Mouse (Mus musculus): ENCODE data around the gene Olfr97. TPM values are rescaled to one million over a fixed set of nuclear protein-coding genes. Genes with fewer than 3 reads are reported as not detected.
A peak's percentile ranks its signal among the peaks of the same experiment; 100 is the strongest.

Olfr97 gene
- total and polyA plus RNA-seq, 2 experiments from 2014 or later, result not detected

- ATAC-seq (peak; percentile 90), DNase-seq (peak; percentile 32)
- Histone ChIP-seq H3K4me1 (ENCODE audit: insufficient read depth) (no peaks in the 10 kb centered on the region), H3K4me3 (ENCODE audit: low read depth, low read length) (peak overlapping the region; percentile 51), H3K27me3 (ENCODE audit: insufficient read depth, low read length) (peaks cover 18% of the 10 kb centered on the region), H3K9ac (peak overlapping the region; percentile 51), H3K27ac (ENCODE audit: low read depth, low read length) (0 out of 2 replicates have a peak overlapping the region, but pooled peaks have one; percentile 29), H3K36me3 (ENCODE audit: insufficient read depth) (no peaks in the 10 kb centered on the region), H3K9me3 (ENCODE audit: low read length) (no peaks in the 10 kb centered on the region), H3K4me2 (ENCODE audit: low read depth) (peak overlapping the region; percentile 94)
- no peak; the same call in none of the 2 replicates for TF ChIP-seq CTCF (IDR thresholded peaks at IDR 0.05; ENCODE audit: low read depth)
- 1% methylated on average over 77 of the region's 77 CpGs for WGBS
Measured at GRCm38 (mm10) chr17:37196845-37197724, 40.0 kb downstream of the Olfr97 start.

GRCm38 (mm10) chr17:37194782-37195181, 42.3 kb downstream of the Olfr97 start:
- WGBS, result 94% methylated on average over 5 of the region's 5 CpGs
- no peak for ATAC-seq

GRCm38 (mm10) chr17:37193656-37194055, 43.5 kb downstream of the Olfr97 start, which contains the start of gene Ubd:
Gene Ubd (plus strand): TSS chr17:37193892.
- peaks cover 16% of the 10 kb centered on the region for H3K27me3 ChIP-seq (ENCODE audit: insufficient read depth, low read length)
- H3K36me3 ChIP-seq (ENCODE audit: insufficient read depth), result no peaks in the 10 kb centered on the region
- H3K9me3 ChIP-seq (ENCODE audit: low read length), result no peaks in the 10 kb centered on the region
- no peak within 1 kb of the TSS for H3K4me3 ChIP-seq (ENCODE audit: low read depth, low read length)
- no peak within 1 kb of the TSS for H3K27ac ChIP-seq (ENCODE audit: low read depth, low read length)
- TF ChIP-seq CTCF (IDR thresholded peaks at IDR 0.05; ENCODE audit: low read depth), result no peak
- H3K4me1 ChIP-seq (ENCODE audit: insufficient read depth), result no peaks in the 10 kb centered on the region
- ATAC-seq, result no peak
- WGBS, result 80% methylated on average over 2 of the region's 2 CpGs
- no peak within 1 kb of the TSS for H3K9ac ChIP-seq
- H3K4me2 ChIP-seq (ENCODE audit: low read depth), result no peak within 1 kb of the TSS
- no peak for DNase-seq

More at GRCm38 (mm10) chr17:37194782-37195181, 42.3 kb downstream of the Olfr97 start:
- Histone ChIP-seq H3K27me3 (ENCODE audit: insufficient read depth, low read length) (peaks cover 18% of the 10 kb centered on the region), H3K4me3 (ENCODE audit: low read depth, low read length) (no peak overlapping the region), H3K9me3 (ENCODE audit: low read length) (no peaks in the 10 kb centered on the region), H3K4me2 (ENCODE audit: low read depth) (no peak overlapping the region), H3K4me1 (ENCODE audit: insufficient read depth) (no peaks in the 10 kb centered on the region), H3K36me3 (ENCODE audit: insufficient read depth) (no peaks in the 10 kb centered on the region), H3K9ac (no peak overlapping the region), H3K27ac (ENCODE audit: low read depth, low read length) (no peak overlapping the region)
- no peak for TF ChIP-seq CTCF (IDR thresholded peaks at IDR 0.05; ENCODE audit: low read depth)
- DNase-seq, result no peak

DNA sequence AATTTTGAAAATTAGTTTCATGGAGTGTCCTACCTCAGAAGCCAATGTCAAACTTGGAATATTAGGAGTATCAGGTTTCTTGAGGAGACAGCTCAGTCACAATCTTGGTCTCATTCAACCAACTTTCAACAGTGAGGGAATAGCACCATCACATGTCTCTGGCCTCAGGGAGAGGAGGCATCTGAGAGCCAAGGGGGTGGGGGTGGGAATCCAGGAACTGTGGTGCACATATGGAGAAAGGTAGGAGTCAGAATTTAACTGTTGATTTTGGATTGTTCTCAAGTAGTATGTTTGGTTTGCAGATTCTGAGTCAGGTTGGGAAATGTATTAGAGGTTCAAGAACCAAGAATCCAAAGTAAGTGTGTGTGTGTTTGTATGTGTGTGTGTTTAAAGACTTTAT, 44.1 kb downstream of the Olfr97 start:
- peaks cover 9% of the 10 kb centered on the region for H3K27me3 ChIP-seq (ENCODE audit: insufficient read depth, low read length)
- no peak for ATAC-seq
- no peak overlapping the region for H3K4me2 ChIP-seq (ENCODE audit: low read depth)

GRCm38 (mm10) chr17:37190711-37191110, 46.4 kb downstream of the Olfr97 start:
- Histone ChIP-seq H3K9ac (no peak overlapping the region), H3K36me3 (ENCODE audit: insufficient read depth) (no peaks in the 10 kb centered on the region), H3K9me3 (ENCODE audit: low read length) (no peaks in the 10 kb centered on the region), H3K27me3 (ENCODE audit: insufficient read depth, low read length) (no peaks in the 10 kb centered on the region), H3K4me2 (ENCODE audit: low read depth) (no peak overlapping the region), H3K4me3 (ENCODE audit: low read depth, low read length) (no peak overlapping the region), H3K4me1 (ENCODE audit: insufficient read depth) (no peaks in the 10 kb centered on the region), H3K27ac (ENCODE audit: low read depth, low read length) (no peak overlapping the region)
- ATAC-seq (no peak), DNase-seq (peak; percentile 34)
- TF ChIP-seq CTCF (IDR thresholded peaks at IDR 0.05; ENCODE audit: low read depth), result no peak
- 25% methylated on average over 2 of the region's 2 CpGs for WGBS

More for the DNA sequence above, 44.1 kb downstream of the Olfr97 start:
- no peaks in the 10 kb centered on the region for H3K4me1 ChIP-seq (ENCODE audit: insufficient read depth)
- H3K27ac ChIP-seq (ENCODE audit: low read depth, low read length), result no peak overlapping the region
- DNase-seq, result no peak
- no peaks in the 10 kb centered on the region for H3K36me3 ChIP-seq (ENCODE audit: insufficient read depth)
- H3K9ac ChIP-seq, result no peak overlapping the region
- no peak for TF ChIP-seq CTCF (IDR thresholded peaks at IDR 0.05; ENCODE audit: low read depth)
- no peaks in the 10 kb centered on the region for H3K9me3 ChIP-seq (ENCODE audit: low read length)
- no peak overlapping the region for H3K4me3 ChIP-seq (ENCODE audit: low read depth, low read length)

- WGBS, result 51% methylated on average over 6 of the region's 6 CpGs
- no peak overlapping the region for H3K27ac ChIP-seq (ENCODE audit: low read depth, low read length)
Measured at GRCm38 (mm10) chr17:37185474-37185873, 51.7 kb downstream of the Olfr97 start.

More at GRCm38 (mm10) chr17:37185474-37185873, 51.7 kb downstream of the Olfr97 start:
- Histone ChIP-seq H3K9me3 (ENCODE audit: low read length) (no peaks in the 10 kb centered on the region), H3K4me2 (ENCODE audit: low read depth) (no peak overlapping the region), H3K9ac (no peak overlapping the region), H3K27me3 (ENCODE audit: insufficient read depth, low read length) (no peaks in the 10 kb centered on the region), H3K36me3 (ENCODE audit: insufficient read depth) (no peaks in the 10 kb centered on the region), H3K4me1 (ENCODE audit: insufficient read depth) (no peaks in the 10 kb centered on the region), H3K4me3 (ENCODE audit: low read depth, low read length) (no peak overlapping the region)
- ATAC-seq (no peak), DNase-seq (no peak)
- no peak for TF ChIP-seq CTCF (IDR thresholded peaks at IDR 0.05; ENCODE audit: low read depth)

Other genes starting within 250 kb of the Olfr97 start
- 3.5 and 4.2 TPM in 2 replicates for gene H2-M5, start 247.8 kb downstream of the Olfr97 start, total RNA-seq (2014; rRNA removed)
- gene H2-M5, start 247.8 kb downstream of the Olfr97 start, polyA plus RNA-seq (2015; fragmentation: Nextera tagmentation; extraction: Ambion mirVana), result 0.52 and 1.5 TPM in 2 replicates
- gene Zfp57, start 236.2 kb downstream of the Olfr97 start, total RNA-seq (2014; rRNA removed), result 208 and 220 TPM in 2 replicates
- 113 and 148 TPM in 2 replicates for gene Zfp57, start 236.2 kb downstream of the Olfr97 start, polyA plus RNA-seq (2015; fragmentation: Nextera tagmentation; extraction: Ambion mirVana)
- gene Mog, start 213.9 kb downstream of the Olfr97 start, total RNA-seq (2014; rRNA removed), result not detected in 2 replicates
- gene Mog, start 213.9 kb downstream of the Olfr97 start, polyA plus RNA-seq (2015; fragmentation: Nextera tagmentation; extraction: Ambion mirVana), result 0.53 and 1.1 TPM in 2 replicates
- gene Gabbr1, start 191.4 kb downstream of the Olfr97 start, total RNA-seq (2014; rRNA removed), result 353 and 416 TPM in 2 replicates
- gene Gabbr1, start 191.4 kb downstream of the Olfr97 start, polyA plus RNA-seq (2015; fragmentation: Nextera tagmentation; extraction: Ambion mirVana), result 58.1 and 80.1 TPM in 2 replicates
- gene Olfr90, start 148.8 kb downstream of the Olfr97 start, total RNA-seq (2014; rRNA removed), result not detected in 2 replicates
- gene Olfr90, start 148.8 kb downstream of the Olfr97 start, polyA plus RNA-seq (2015; fragmentation: Nextera tagmentation; extraction: Ambion mirVana), result not detected in 2 replicates
- not detected in 2 replicates for gene Olfr91, start 139.1 kb downstream of the Olfr97 start, total RNA-seq (2014; rRNA removed)
- not detected in 2 replicates for gene Olfr91, start 139.1 kb downstream of the Olfr97 start, polyA plus RNA-seq (2015; fragmentation: Nextera tagmentation; extraction: Ambion mirVana)
- not detected in 2 replicates for gene Olfr92, start 117.2 kb downstream of the Olfr97 start, total RNA-seq (2014; rRNA removed)
- not detected in 2 replicates for gene Olfr92, start 117.2 kb downstream of the Olfr97 start, polyA plus RNA-seq (2015; fragmentation: Nextera tagmentation; extraction: Ambion mirVana)
- not detected in 2 replicates for gene Olfr93, start 75.8 kb downstream of the Olfr97 start, total RNA-seq (2014; rRNA removed)
- not detected in 2 replicates for gene Olfr93, start 75.8 kb downstream of the Olfr97 start, polyA plus RNA-seq (2015; fragmentation: Nextera tagmentation; extraction: Ambion mirVana)
- not detected in 2 replicates for gene Ubd, start 43.4 kb downstream of the Olfr97 start, total RNA-seq (2014; rRNA removed)
- not detected in 2 replicates for gene Ubd, start 43.4 kb downstream of the Olfr97 start, polyA plus RNA-seq (2015; fragmentation: Nextera tagmentation; extraction: Ambion mirVana)
- gene Olfr94, start 36.3 kb downstream of the Olfr97 start, total RNA-seq (2014; rRNA removed), result not detected in 2 replicates
- gene Olfr94, start 36.3 kb downstream of the Olfr97 start, polyA plus RNA-seq (2015; fragmentation: Nextera tagmentation; extraction: Ambion mirVana), result not detected in 2 replicates
- gene Olfr95, start 24.2 kb downstream of the Olfr97 start, total RNA-seq (2014; rRNA removed), result 0.05 TPM in 1 of 2 replicates, not detected in the other
- gene Olfr95, start 24.2 kb downstream of the Olfr97 start, polyA plus RNA-seq (2015; fragmentation: Nextera tagmentation; extraction: Ambion mirVana), result not detected in 2 replicates
- not detected in 2 replicates for gene Olfr96, start 17.2 kb downstream of the Olfr97 start, total RNA-seq (2014; rRNA removed)
- gene Olfr96, start 17.2 kb downstream of the Olfr97 start, polyA plus RNA-seq (2015; fragmentation: Nextera tagmentation; extraction: Ambion mirVana), result not detected in 2 replicates
- not detected in 2 replicates for gene Olfr98, start 26.4 kb upstream of the Olfr97 start, total RNA-seq (2014; rRNA removed)
- not detected in 2 replicates for gene Olfr98, start 26.4 kb upstream of the Olfr97 start, polyA plus RNA-seq (2015; fragmentation: Nextera tagmentation; extraction: Ambion mirVana)
- 1.0 and 1.9 TPM in 2 replicates for gene H2-M3, start 32.9 kb upstream of the Olfr97 start, total RNA-seq (2014; rRNA removed)
- gene H2-M3, start 32.9 kb upstream of the Olfr97 start, polyA plus RNA-seq (2015; fragmentation: Nextera tagmentation; extraction: Ambion mirVana), result 1.5 and 1.7 TPM in 2 replicates
- gene Olfr99, start 46.1 kb upstream of the Olfr97 start, total RNA-seq (2014; rRNA removed), result not detected in 2 replicates
- gene Olfr99, start 46.1 kb upstream of the Olfr97 start, polyA plus RNA-seq (2015; fragmentation: Nextera tagmentation; extraction: Ambion mirVana), result not detected in 2 replicates
- gene Olfr101, start 67.0 kb upstream of the Olfr97 start, total RNA-seq (2014; rRNA removed), result not detected in 2 replicates
- not detected in 2 replicates for gene Olfr101, start 67.0 kb upstream of the Olfr97 start, polyA plus RNA-seq (2015; fragmentation: Nextera tagmentation; extraction: Ambion mirVana)
- not detected in 2 replicates for gene Olfr102, start 79.7 kb upstream of the Olfr97 start, total RNA-seq (2014; rRNA removed)
- not detected in 2 replicates for gene Olfr102, start 79.7 kb upstream of the Olfr97 start, polyA plus RNA-seq (2015; fragmentation: Nextera tagmentation; extraction: Ambion mirVana)
- gene Olfr103, start 102.4 kb upstream of the Olfr97 start, total RNA-seq (2014; rRNA removed), result not detected in 2 replicates
- not detected in 2 replicates for gene Olfr103, start 102.4 kb upstream of the Olfr97 start, polyA plus RNA-seq (2015; fragmentation: Nextera tagmentation; extraction: Ambion mirVana)
- gene Olfr104-ps, start 122.3 kb upstream of the Olfr97 start, total RNA-seq (2014; rRNA removed), result not detected in 2 replicates
- not detected in 2 replicates for gene Olfr104-ps, start 122.3 kb upstream of the Olfr97 start, polyA plus RNA-seq (2015; fragmentation: Nextera tagmentation; extraction: Ambion mirVana)
- gene Olfr105-ps, start 141.7 kb upstream of the Olfr97 start, total RNA-seq (2014; rRNA removed), result not detected in 2 replicates
- gene Olfr105-ps, start 141.7 kb upstream of the Olfr97 start, polyA plus RNA-seq (2015; fragmentation: Nextera tagmentation; extraction: Ambion mirVana), result not detected in 2 replicates
- gene Olfr106-ps, start 153.1 kb upstream of the Olfr97 start, total RNA-seq (2014; rRNA removed), result not detected in 2 replicates
- gene Olfr106-ps, start 153.1 kb upstream of the Olfr97 start, polyA plus RNA-seq (2015; fragmentation: Nextera tagmentation; extraction: Ambion mirVana), result not detected in 2 replicates
- not detected in 2 replicates for gene Olfr107, start 161.9 kb upstream of the Olfr97 start, total RNA-seq (2014; rRNA removed)
- gene Olfr107, start 161.9 kb upstream of the Olfr97 start, polyA plus RNA-seq (2015; fragmentation: Nextera tagmentation; extraction: Ambion mirVana), result not detected in 2 replicates
- gene Olfr108, start 208.2 kb upstream of the Olfr97 start, total RNA-seq (2014; rRNA removed), result not detected in 2 replicates
- not detected in 2 replicates for gene Olfr108, start 208.2 kb upstream of the Olfr97 start, polyA plus RNA-seq (2015; fragmentation: Nextera tagmentation; extraction: Ambion mirVana)
- not detected in 2 replicates for gene Olfr109, start 221.6 kb upstream of the Olfr97 start, total RNA-seq (2014; rRNA removed)
- gene Olfr109, start 221.6 kb upstream of the Olfr97 start, polyA plus RNA-seq (2015; fragmentation: Nextera tagmentation; extraction: Ambion mirVana), result not detected in 2 replicates
- not detected in 2 replicates for gene H2-M2, start 246.2 kb upstream of the Olfr97 start, total RNA-seq (2014; rRNA removed)
- gene H2-M2, start 246.2 kb upstream of the Olfr97 start, polyA plus RNA-seq (2015; fragmentation: Nextera tagmentation; extraction: Ambion mirVana), result not detected in 2 replicates

Data from forebrain, postnatal 0 days (tissue).